Mouse (Mus musculus): ENCODE data around the gene Klf1.

- TF ChIP-seq POLR2A (IDR thresholded peaks at IDR 0.05; ENCODE audit: borderline replicate concordance, extremely low read depth, insufficient read depth, insufficient read length, poor library complexity, severe bottlenecking): no peak
- no peak for TF ChIP-seq CTCF (IDR thresholded peaks at IDR 0.05; ENCODE audit: borderline replicate concordance, extremely low read depth, insufficient read depth, insufficient read length)
Observed at GRCm38 (mm10) chr8:84935489-84935888, 33.8 kb downstream of the Klf1 start.

Measured in brain, embryonic 14.5 days (tissue).